In genomic region chr6:112255388-112256225, GRCm38 (mm10) we compare ENCODE assay signal across 14 mouse cellular contexts. TPM values are rescaled to one million over a fixed set of nuclear protein-coding genes. Genes with fewer than 3 reads are reported as not detected.
DNase-seq lines count a peak whose midpoint lies in the region; ATAC-seq and TF ChIP-seq lines count a peak whose summit lies in the region.
"Had no signal": no experiment of that assay in that cellular context is flagged by ENCODE, and none has a peak within 500 bp of the region (broad histone marks: within the 10 kb centered on the region; RNA-seq: fewer than 3 reads in every experiment).

No protein-coding gene starts in this region.

- 59% methylated on average over 11 of the region's 11 CpGs for WGBS in heart, embryonic 15.5 days
- WGBS in limb, embryonic 13.5 days: 78% methylated on average over 11 of the region's 11 CpGs
- WGBS in limb, embryonic 10.5 days: 90% methylated on average over 11 of the region's 11 CpGs
- 51% methylated on average over 11 of the region's 11 CpGs for WGBS in embryonic facial prominence, embryonic 15.5 days

- POLR2A ChIA-PET in Patski (lab: Charles Lee): interaction anchor here (1.0 to 1.3 kb wide), 4 partner anchors 10 to 39 kb away, joined by 3 to 6 read pairs (median 4); no protein-coding TSS in a partner anchor

- H3K4me3 ChIP-seq in heart, embryonic 15.5 days: no peak overlapping the region
- H3K4me3 ChIP-seq in limb, embryonic 13.5 days: no peak overlapping the region
- H3K4me3 ChIP-seq in limb, embryonic 10.5 days: no peak overlapping the region
- H3K4me3 ChIP-seq in embryonic facial prominence, embryonic 15.5 days (replicated peaks): no peak overlapping the region
- H3K4me3 ChIP-seq in layer of hippocampus, adult 2 months: no peak overlapping the region
- H3K4me3 ChIP-seq: embryonic facial prominence, embryonic 12.5 days; forebrain, embryonic 13.5 days; hindbrain, embryonic 12.5 days; lung, embryonic 15.5 days had no signal

- 0 out of 2 replicates have a peak, but pooled peaks have one; percentile 27 for ATAC-seq in heart, embryonic 15.5 days (replicated peaks; ENCODE audit: insufficient number of reproducible peaks, insufficient read depth, low FRiP score, low read depth)
- peak; percentile 44; the same call in 1 of the 2 replicates for ATAC-seq in limb, embryonic 13.5 days (ENCODE audit: low FRiP score, low read depth)
- peak; percentile 63 for ATAC-seq in Patski
- ATAC-seq in embryonic facial prominence, embryonic 15.5 days (ENCODE audit: insufficient number of reproducible peaks, low FRiP score, low TSS enrichment, low read depth): peak; percentile 39; the same call in 1 of the 2 replicates
- ATAC-seq: forebrain, embryonic 13.5 days had no signal

- no peak overlapping the region for H3K9ac ChIP-seq in heart, embryonic 15.5 days
- no peak overlapping the region for H3K9ac ChIP-seq in limb, embryonic 13.5 days
- no peak overlapping the region for H3K9ac ChIP-seq in embryonic facial prominence, embryonic 15.5 days
- H3K9ac ChIP-seq: embryonic facial prominence, embryonic 12.5 days; forebrain, embryonic 13.5 days; hindbrain, embryonic 12.5 days; lung, embryonic 15.5 days had no signal

- peak overlapping the region; percentile 57 for H3K27ac ChIP-seq in heart, embryonic 15.5 days
- no peak overlapping the region for H3K27ac ChIP-seq in limb, embryonic 13.5 days
- H3K27ac ChIP-seq in limb, embryonic 10.5 days: no peak overlapping the region
- H3K27ac ChIP-seq in embryonic facial prominence, embryonic 15.5 days (replicated peaks): 0 out of 2 replicates have a peak overlapping the region, but pooled peaks have one; percentile 19
- H3K27ac ChIP-seq in layer of hippocampus, adult 2 months: no peak overlapping the region
- H3K27ac ChIP-seq: embryonic facial prominence, embryonic 12.5 days; forebrain, embryonic 13.5 days; hindbrain, embryonic 12.5 days; lung, embryonic 15.5 days had no signal

- no peaks in the 10 kb centered on the region for H3K9me3 ChIP-seq in heart, embryonic 15.5 days (replicated peaks)
- H3K9me3 ChIP-seq in limb, embryonic 13.5 days: no peaks in the 10 kb centered on the region
- H3K9me3 ChIP-seq in limb, embryonic 10.5 days (replicated peaks): no peaks in the 10 kb centered on the region
- no peaks in the 10 kb centered on the region for H3K9me3 ChIP-seq in embryonic facial prominence, embryonic 15.5 days (replicated peaks)
- H3K9me3 ChIP-seq: embryonic facial prominence, embryonic 12.5 days; forebrain, embryonic 13.5 days; hindbrain, embryonic 12.5 days; lung, embryonic 15.5 days had no signal

- H3K36me3 ChIP-seq in heart, embryonic 15.5 days: no peaks in the 10 kb centered on the region
- no peaks in the 10 kb centered on the region for H3K36me3 ChIP-seq in limb, embryonic 13.5 days
- no peaks in the 10 kb centered on the region for H3K36me3 ChIP-seq in limb, embryonic 10.5 days
- H3K36me3 ChIP-seq in embryonic facial prominence, embryonic 15.5 days: no peaks in the 10 kb centered on the region
- H3K36me3 ChIP-seq: embryonic facial prominence, embryonic 12.5 days; hindbrain, embryonic 12.5 days; lung, embryonic 15.5 days had no signal

- in situ Hi-C loops in Patski (cut with MboI; ENCODE audit: low pct_unique_long_range_greater_than_20kb): loop anchor here (25.0 kb wide), 1 partner anchor 832 kb away; the partner anchor contains the start of gene Setd5

- TF ChIP-seq CTCF in Patski (IDR thresholded peaks at IDR 0.05): no peak
- no peak for TF ChIP-seq CTCF in layer of hippocampus, adult 2 months (conservative IDR thresholded peaks at IDR 0.05)

- CTCF ChIA-PET in Patski (lab: Charles Lee): interaction anchor here (1.0 to 2.2 kb wide), 3 partner anchors 8 to 107 kb away, joined by 3 to 7 read pairs (median 4); no protein-coding TSS in a partner anchor

- H3K4me2 ChIP-seq in heart, embryonic 15.5 days: no peak overlapping the region
- H3K4me2 ChIP-seq in limb, embryonic 13.5 days (replicated peaks): no peak overlapping the region
- no peak overlapping the region for H3K4me2 ChIP-seq in embryonic facial prominence, embryonic 15.5 days (replicated peaks)
- H3K4me2 ChIP-seq: embryonic facial prominence, embryonic 12.5 days; forebrain, embryonic 13.5 days; hindbrain, embryonic 12.5 days; lung, embryonic 15.5 days had no signal

- H3K4me1 ChIP-seq in heart, embryonic 15.5 days (replicated peaks): peaks cover 19% of the 10 kb centered on the region
- no peaks in the 10 kb centered on the region for H3K4me1 ChIP-seq in limb, embryonic 13.5 days
- H3K4me1 ChIP-seq in limb, embryonic 10.5 days: no peaks in the 10 kb centered on the region
- H3K4me1 ChIP-seq in embryonic facial prominence, embryonic 15.5 days: no peaks in the 10 kb centered on the region
- H3K4me1 ChIP-seq: embryonic facial prominence, embryonic 12.5 days; forebrain, embryonic 13.5 days; hindbrain, embryonic 12.5 days had no signal

- no peak for DNase-seq in heart, postnatal 25 days (ENCODE audit: low spot score)
- DNase-seq in limb, embryonic 10.5 days (ENCODE audit: low spot score): no peak
- DNase-seq in Patski (ENCODE audit: low read depth, low spot score): no peak
- no peak for DNase-seq in layer of hippocampus, adult 2 months (ENCODE audit: low spot score in 2 of 2)
- DNase-seq: cerebellum, adult 9-10 months; gastrocnemius, postnatal 25 days had no signal

- no peaks in the 10 kb centered on the region for H3K27me3 ChIP-seq in heart, embryonic 15.5 days
- no peaks in the 10 kb centered on the region for H3K27me3 ChIP-seq in limb, embryonic 13.5 days
- no peaks in the 10 kb centered on the region for H3K27me3 ChIP-seq in limb, embryonic 10.5 days (ENCODE audit: low read depth, poor library complexity, severe bottlenecking)
- no peaks in the 10 kb centered on the region for H3K27me3 ChIP-seq in Patski
- no peaks in the 10 kb centered on the region for H3K27me3 ChIP-seq in embryonic facial prominence, embryonic 15.5 days
- H3K27me3 ChIP-seq: embryonic facial prominence, embryonic 12.5 days; forebrain, embryonic 13.5 days; hindbrain, embryonic 12.5 days; lung, embryonic 15.5 days had no signal

- intact Hi-C loops in heart, postnatal 25 days (cut with DNase I): no loop called here

RNA-seq across cellular contexts. Expression of gene Lmcd1, which starts 18.0 kb away (rescaled TPM):
- 49.9 and 54.5 TPM in 2 replicates for polyA plus RNA-seq in heart, embryonic 15.5 days (2015; fragmentation: Nextera tagmentation; extraction: Ambion mirVana)
- total RNA-seq in heart, postnatal 25 days (2021): 10 to 100 TPM; 33.6 to 45.2 TPM
- 26.4 and 28.1 TPM in 2 replicates for polyA plus RNA-seq in limb, embryonic 13.5 days (2015; fragmentation: Nextera tagmentation; extraction: Ambion mirVana)
- polyA plus RNA-seq in limb, embryonic 10.5 days (2016; fragmentation: Nextera tagmentation; extraction: Ambion mirVana): 5.0 and 6.0 TPM in 2 replicates
- polyA plus RNA-seq in Patski (2021): 16.4 TPM
- 104 and 128 TPM in 2 replicates for polyA plus RNA-seq in embryonic facial prominence, embryonic 15.5 days (2015; fragmentation: Nextera tagmentation; extraction: Ambion mirVana)
- total RNA-seq in layer of hippocampus, adult 2 months (2021): 1 to 10 TPM; 6.2 to 7.3 TPM
- total RNA-seq: monocyte, adult 5-6 weeks had no signal

Comparison
In these comparisons a context has a peak if more than half of its experiments do, and no peak if none do; other contexts are left out.
1. H3K27ac ChIP-seq: peak in heart, embryonic 15.5 days (single experiment) and embryonic facial prominence, embryonic 15.5 days (single experiment); none in limb, embryonic 13.5 days (single experiment), limb, embryonic 10.5 days (single experiment) and layer of hippocampus, adult 2 months (single experiment).
2. Peak in every context shown above with its lines, with median percentiles within 50 percentile points of each other: ATAC-seq.